Mouse (Mus musculus) MEL (cell line): ENCODE data around the gene Gm20075. TPM values are rescaled to one million over a fixed set of nuclear protein-coding genes. Genes with fewer than 3 reads are reported as not detected.

Source experiments
- DNase-seq: peaks from one replicate; pipeline ENCODE4 v3.0.0; 2011; ENCODE audit warnings: low read depth, low spot score
- H3K27ac ChIP-seq: 2 replicates; pipeline ENCODE4 v1.5.1; 2012; ENCODE audit warnings: low read depth, mild to moderate bottlenecking, control low read depth, low read length, moderate library complexity; ENCODE audit not compliant: control insufficient read depth
- H3K27me3 ChIP-seq, 2 experiments: fragments of 150-350 bp in 1 of 2; sonication (generic) in 1 of 2; 2 replicates each; pipeline ENCODE4 v1.6.1; 2012; ENCODE audit warnings: low read length in 2 of 2, mild to moderate bottlenecking in 2 of 2, improper control_type of control experiment in 1 of 2, moderate library complexity in 1 of 2; ENCODE audit not compliant: insufficient read depth in 2 of 2, control insufficient read depth in 1 of 2
- H3K36me3 ChIP-seq, 2 experiments: 2 replicates each; pipeline ENCODE4 v1.6.1; 2012 to 2014; ENCODE audit warnings: low read length in 2 of 2, improper control_type of control experiment in 1 of 2, inconsistent platforms in 1 of 2, mild to moderate bottlenecking in 1 of 2; ENCODE audit not compliant: insufficient read depth in 2 of 2, control insufficient read depth in 1 of 2
- H3K4me1 ChIP-seq, 2 experiments: fragments of 150-350 bp in 1 of 2; sonication (generic) in 1 of 2; 2 replicates each; pipeline ENCODE4 v1.6.1; 2012; ENCODE audit warnings: low read length in 2 of 2, improper control_type of control experiment in 1 of 2, mild to moderate bottlenecking in 1 of 2; ENCODE audit not compliant: insufficient read depth in 2 of 2, control insufficient read depth in 1 of 2
- H3K4me3 ChIP-seq, 2 experiments: fragments of 150-350 bp in 1 of 2; sonication (generic) in 1 of 2; 2 replicates each; pipeline ENCODE4 v1.5.1; 2012; ENCODE audit warnings: low read depth in 2 of 2, low read length in 2 of 2, mild to moderate bottlenecking in 2 of 2, moderate library complexity in 2 of 2, control low read depth in 1 of 2, improper control_type of control experiment in 1 of 2; ENCODE audit not compliant: control insufficient read depth in 1 of 2, insufficient read depth in 1 of 2
- H3K79me2 ChIP-seq: 2 replicates; pipeline ENCODE4 v1.6.1; 2012; ENCODE audit warnings: mild to moderate bottlenecking, low read length, moderate library complexity; ENCODE audit not compliant: control insufficient read depth, poor library complexity, insufficient read depth
- H3K9ac ChIP-seq: 2 replicates; pipeline ENCODE4 v1.6.1; 2012; ENCODE audit warnings: low read depth, mild to moderate bottlenecking, control low read depth, low read length, moderate library complexity; ENCODE audit not compliant: control insufficient read depth, poor library complexity, severe bottlenecking
- H3K9me3 ChIP-seq: fragments of 150-350 bp; sonication (generic); replicated peaks from 2 replicates; pipeline ENCODE4 v1.6.1; 2012; ENCODE audit warnings: mild to moderate bottlenecking, low read length, improper control_type of control experiment, moderate library complexity; ENCODE audit not compliant: insufficient read depth
- CHD2 ChIP-seq: IDR thresholded peaks from 2 replicates; pipeline ENCODE4 v1.6.1; 2011; ENCODE audit warnings: low read length, improper control_type of control experiment
- CTCF ChIP-seq, 3 experiments: IDR thresholded peaks in 2 of 3; conservative IDR thresholded peaks in 1 of 3; 2 replicates each; pipeline ENCODE4 v1.5.1; 2011 to 2012; ENCODE audit warnings: low read length in 3 of 3, low read depth in 2 of 3, mild to moderate bottlenecking in 2 of 3, improper control_type of control experiment in 1 of 3, inconsistent platforms in 1 of 3, mixed read lengths in 1 of 3, moderate library complexity in 1 of 3; ENCODE audit not compliant: control insufficient read depth in 1 of 3, insufficient read depth in 1 of 3, poor library complexity in 1 of 3, severe bottlenecking in 1 of 3
- ELF1 ChIP-seq: IDR thresholded peaks from 2 replicates; pipeline ENCODE4 v1.6.1; 2014; ENCODE audit warnings: low read depth, mild to moderate bottlenecking, inconsistent platforms, low read length, improper control_type of control experiment, moderate library complexity
- EP300 ChIP-seq, 2 experiments: IDR thresholded peaks; 2 replicates each; pipeline ENCODE4 v1.6.1; 2011; ENCODE audit warnings: improper control_type of control experiment in 2 of 2, low read length in 2 of 2, low read depth in 1 of 2, mild to moderate bottlenecking in 1 of 2
- ETS1 ChIP-seq: IDR thresholded peaks from 2 replicates; pipeline ENCODE4 v1.6.1; 2012; ENCODE audit warnings: low read depth, mild to moderate bottlenecking, inconsistent platforms, low read length, improper control_type of control experiment, moderate library complexity
- HCFC1 ChIP-seq: IDR thresholded peaks from 2 replicates; pipeline ENCODE4 v1.6.1; 2012; ENCODE audit warnings: low read depth, mild to moderate bottlenecking, inconsistent platforms, low read length, improper control_type of control experiment, moderate library complexity
- MAFK ChIP-seq: IDR thresholded peaks from 2 replicates; pipeline ENCODE4 v1.6.1; 2011; ENCODE audit warnings: low read depth, mild to moderate bottlenecking, low read length, improper control_type of control experiment, borderline replicate concordance
- MAX ChIP-seq: IDR thresholded peaks from 2 replicates; pipeline ENCODE4 v1.6.1; 2011; ENCODE audit warnings: low read length, improper control_type of control experiment
- MAZ ChIP-seq: IDR thresholded peaks from 2 replicates; pipeline ENCODE4 v1.6.1; 2012; ENCODE audit warnings: low read depth, mild to moderate bottlenecking, inconsistent platforms, low read length, improper control_type of control experiment
- NELFE ChIP-seq: IDR thresholded peaks from 2 replicates; pipeline ENCODE4 v1.6.1; 2011; ENCODE audit warnings: low read depth, low read length, improper control_type of control experiment
- NRF1 ChIP-seq: IDR thresholded peaks from 2 replicates; pipeline ENCODE4 v1.6.1; 2014; ENCODE audit warnings: low read depth, mild to moderate bottlenecking, inconsistent platforms, low read length, improper control_type of control experiment, moderate library complexity; ENCODE audit not compliant: poor library complexity, insufficient read depth, severe bottlenecking
- POLR2A ChIP-seq, 2 experiments: IDR thresholded peaks; 2 replicates each; pipeline ENCODE4 v1.6.1; 2011 to 2012; ENCODE audit warnings: low read length in 2 of 2, mild to moderate bottlenecking in 2 of 2, control low read depth in 1 of 2, improper control_type of control experiment in 1 of 2, low read depth in 1 of 2, moderate library complexity in 1 of 2; ENCODE audit not compliant: control insufficient read depth in 1 of 2, insufficient read depth in 1 of 2, poor library complexity in 1 of 2
- POLR2AphosphoS2 ChIP-seq: IDR thresholded peaks from 2 replicates; pipeline ENCODE4 v1.6.1; 2011; ENCODE audit warnings: low read length, improper control_type of control experiment
- RAD21 ChIP-seq: IDR thresholded peaks from 2 replicates; pipeline ENCODE4 v1.6.1; 2011; ENCODE audit warnings: mild to moderate bottlenecking, low read depth, low read length, improper control_type of control experiment
- RCOR1 ChIP-seq: IDR thresholded peaks from 2 replicates; pipeline ENCODE4 v1.6.1; 2012; ENCODE audit warnings: low read depth, mild to moderate bottlenecking, inconsistent platforms, low read length, improper control_type of control experiment
- SIN3A ChIP-seq: IDR thresholded peaks from 2 replicates; pipeline ENCODE4 v1.6.1; 2012; ENCODE audit warnings: low read length, improper control_type of control experiment, inconsistent platforms
- TBP ChIP-seq: IDR thresholded peaks from 2 replicates; pipeline ENCODE4 v1.8.0; 2011; ENCODE audit warnings: low read depth, low read length, improper control_type of control experiment
- TCF12 ChIP-seq: IDR thresholded peaks from 2 replicates; pipeline ENCODE4 v1.6.1; 2014; ENCODE audit warnings: low read depth, mild to moderate bottlenecking, inconsistent platforms, low read length, improper control_type of control experiment, moderate library complexity
- USF1 ChIP-seq: IDR thresholded peaks from 2 replicates; pipeline ENCODE4 v1.6.1; 2014; ENCODE audit warnings: low read depth, mild to moderate bottlenecking, inconsistent platforms, low read length, improper control_type of control experiment, moderate library complexity
- ZC3H11A ChIP-seq: IDR thresholded peaks from 2 replicates; pipeline ENCODE4 v1.6.1; 2012; ENCODE audit warnings: low read depth, mild to moderate bottlenecking, inconsistent platforms, low read length, improper control_type of control experiment
- ZKSCAN1 ChIP-seq: IDR thresholded peaks from 2 replicates; pipeline ENCODE4 v1.6.1; 2012; ENCODE audit warnings: low read depth, mild to moderate bottlenecking, inconsistent platforms, low read length, improper control_type of control experiment, moderate library complexity
- ZMIZ1 ChIP-seq: IDR thresholded peaks from 2 replicates; pipeline ENCODE4 v1.6.1; 2012; ENCODE audit warnings: low read depth, mild to moderate bottlenecking, inconsistent platforms, low read length, improper control_type of control experiment, moderate library complexity
- ZNF384 ChIP-seq: IDR thresholded peaks from 2 replicates; pipeline ENCODE4 v1.6.1; 2012; ENCODE audit warnings: low read depth, mild to moderate bottlenecking, inconsistent platforms, low read length, improper control_type of control experiment
- polyA plus RNA-seq, 2 experiments: library from polyadenylated mRNA; stranded (reverse) in 1 of 2; unstranded in 1 of 2; fragments of >175 nt in 1 of 2; fragments of >200 nt in 1 of 2; gene quantifications; 2 replicates each; pipeline versions ENCODE4 v1.2.1 to v1.2.4; 2012; ENCODE audit warnings: low replicate concordance in 2 of 2, low read depth in 1 of 2; ENCODE audit not compliant: insufficient read length in 2 of 2, insufficient read depth in 1 of 2, missing spikeins in 1 of 2
- total RNA-seq: library from RNA; depleted of rRNA; stranded (reverse); fragments of 300-350 nt; gene quantifications from 2 replicates; pipeline ENCODE4 v1.2.3, GENCODE M21; 2012

Gm20075 gene
- total and polyA plus RNA-seq, 3 experiments = 8.9 to 9.0 TPM; not detected in 1

- no peaks in the 10 kb centered on the region for H3K9me3 ChIP-seq
- no peak overlapping the region for H3K4me3 ChIP-seq
- H3K4me1 ChIP-seq = no peaks in the 10 kb centered on the region
- no peak overlapping the region for H3K9ac ChIP-seq
- no peaks in the 10 kb centered on the region for H3K27me3 ChIP-seq
- no peaks in the 10 kb centered on the region for H3K36me3 ChIP-seq
- no peak overlapping the region for H3K27ac ChIP-seq
- no peaks in the 10 kb centered on the region for H3K79me2 ChIP-seq
- TF ChIP-seq POLR2A (IDR thresholded peaks at IDR 0.05; ENCODE audit: control insufficient read depth in 1 of 2, insufficient read depth in 1 of 2, low read depth in 1 of 2, low read length in 2 of 2, poor library complexity in 1 of 2) (no peak), NELFE (no peak), USF1 (no peak), EP300 (IDR thresholded peaks at IDR 0.05; ENCODE audit: low read depth in 1 of 2, low read length in 2 of 2) (no peak), RCOR1 (no peak)
- no peak for DNase-seq
Observed at GRCm38 (mm10) chr13:96125011-96125410, 43.8 kb upstream of the Gm20075 start.

- Histone ChIP-seq H3K36me3 (no peaks in the 10 kb centered on the region), H3K27me3 (no peaks in the 10 kb centered on the region), H3K9ac (no peak overlapping the region), H3K27ac (no peak overlapping the region), H3K4me1 (no peaks in the 10 kb centered on the region), H3K79me2 (no peaks in the 10 kb centered on the region), H3K9me3 (no peaks in the 10 kb centered on the region), H3K4me3 (no peak overlapping the region)
- TF ChIP-seq ELF1 = no peak
- no peak for TF ChIP-seq CHD2
- TF ChIP-seq ZKSCAN1 = no peak
- TF ChIP-seq HCFC1 = no peak
- TF ChIP-seq RAD21 = no peak
- no peak for TF ChIP-seq NRF1
- TF ChIP-seq POLR2AphosphoS2 = no peak
- no peak for TF ChIP-seq CTCF (IDR thresholded peaks at IDR 0.05 in 2 of 3, conservative IDR thresholded peaks at IDR 0.05 in 1 of 3; ENCODE audit: control insufficient read depth in 1 of 3, insufficient read depth in 1 of 3, low read depth in 2 of 3, low read length in 3 of 3, poor library complexity in 1 of 3, severe bottlenecking in 1 of 3)
- TF ChIP-seq ETS1 = no peak
- no peak for TF ChIP-seq MAFK
- TF ChIP-seq SIN3A = no peak
- no peak for TF ChIP-seq MAX
- no peak for TF ChIP-seq TCF12
- TF ChIP-seq ZNF384 = no peak
- TF ChIP-seq MAZ = no peak
- no peak for TF ChIP-seq ZC3H11A
- TF ChIP-seq TBP = no peak
- TF ChIP-seq ZMIZ1 = no peak
- DNase-seq = no peak
Observed at GRCm38 (mm10) chr13:96112711-96113110, 31.5 kb upstream of the Gm20075 start.
